Mouse (Mus musculus): ENCODE measurements around the gene Tbc1d1.

DNA sequence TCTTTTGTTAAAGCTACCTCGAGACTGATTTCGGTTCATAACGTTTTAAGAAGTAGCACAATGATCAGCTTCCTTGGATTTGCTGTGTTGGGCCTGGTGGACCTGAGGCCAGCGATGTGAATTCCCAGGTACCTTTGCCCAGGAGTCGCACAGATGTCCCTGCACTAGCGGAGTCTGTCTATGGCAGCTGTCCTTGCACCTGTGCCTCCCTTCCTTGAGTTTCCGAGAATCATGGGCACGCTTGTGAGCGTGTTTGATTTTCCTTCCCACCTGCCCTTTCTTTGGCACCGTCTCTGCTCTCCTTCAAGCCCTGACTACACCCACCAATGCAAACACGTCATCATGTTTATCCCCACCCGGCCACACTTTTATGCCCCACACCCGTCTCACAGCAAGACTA is 242.1 kb downstream of the Tbc1d1 start:
- TF ChIP-seq POLR2A (IDR thresholded peaks at IDR 0.05; ENCODE audit: low read depth, low read length): no peak
- no peak for TF ChIP-seq CTCF (conservative IDR thresholded peaks at IDR 0.05 in 1 of 2, IDR thresholded peaks at IDR 0.05 in 1 of 2; ENCODE audit: low read depth in 2 of 2, low read length in 2 of 2)
- TF ChIP-seq EP300 (IDR thresholded peaks at IDR 0.05; ENCODE audit: low read length): no peak
- no peak for TF ChIP-seq ZMIZ1 (IDR thresholded peaks at IDR 0.05; ENCODE audit: low read depth, low read length)
- TF ChIP-seq IRF4 (IDR thresholded peaks at IDR 0.05; ENCODE audit: low read depth, low read length): no peak
- no peak for TF ChIP-seq KAT2A (IDR thresholded peaks at IDR 0.05; ENCODE audit: insufficient replicate concordance, low read length)
- no peak for TF ChIP-seq GABPA (IDR thresholded peaks at IDR 0.05; ENCODE audit: insufficient replicate concordance, low read depth, low read length)
- no peak for TF ChIP-seq USF1 (IDR thresholded peaks at IDR 0.05; ENCODE audit: low read depth, low read length)
- no peak for TF ChIP-seq UBTF (IDR thresholded peaks at IDR 0.05; ENCODE audit: low read depth, low read length)
- no peak for TF ChIP-seq ZKSCAN1 (IDR thresholded peaks at IDR 0.05; ENCODE audit: borderline replicate concordance, low read depth, low read length)
- no peak for TF ChIP-seq SIN3A (IDR thresholded peaks at IDR 0.05; ENCODE audit: low read length)
- no peak for TF ChIP-seq JUND (conservative IDR thresholded peaks at IDR 0.05; ENCODE audit: low read depth, low read length)
- TF ChIP-seq ZC3H11A (IDR thresholded peaks at IDR 0.05; ENCODE audit: low read depth, low read length): no peak
